Mouse (Mus musculus) forebrain, embryonic 15.5 days (tissue): ENCODE measurements around the gene Ric1. TPM values are rescaled to one million over a fixed set of nuclear protein-coding genes. Genes with fewer than 3 reads are reported as not detected.

Experiments used
- ATAC-seq: fragments of 200-750 bp; cut with Nextera tagmentation; replicated peaks from 2 replicates; pipeline ENCODE4 v1.8.0; 2017; ENCODE audit warnings: mild to moderate bottlenecking, moderate TSS enrichment, moderate library complexity
- H3K27ac ChIP-seq: fragments of 300-500 bp; sonication (generic); replicated peaks from 2 replicates; pipeline ENCODE4 v1.5.1; 2015; ENCODE audit warnings: mild to moderate bottlenecking, inconsistent platforms
- H3K27me3 ChIP-seq: fragments of 300-500 bp; sonication (generic); 2 replicates; pipeline ENCODE4 v1.6.1; 2015; ENCODE audit warnings: inconsistent platforms
- H3K36me3 ChIP-seq: fragments of 300-500 bp; sonication (generic); 2 replicates; pipeline ENCODE4 v1.6.1; 2015; ENCODE audit warnings: mild to moderate bottlenecking, inconsistent platforms
- H3K4me1 ChIP-seq: fragments of 300-500 bp; sonication (generic); 2 replicates; pipeline ENCODE4 v1.6.1; 2015; ENCODE audit warnings: inconsistent platforms
- H3K4me2 ChIP-seq: fragments of 300-500 bp; sonication (generic); replicated peaks from 2 replicates; pipeline ENCODE4 v1.6.1; 2015; ENCODE audit warnings: mild to moderate bottlenecking, inconsistent platforms
- H3K4me3 ChIP-seq: fragments of 300-500 bp; sonication (generic); 2 replicates; pipeline ENCODE4 v1.5.1; 2015; ENCODE audit warnings: mild to moderate bottlenecking, inconsistent platforms
- H3K9ac ChIP-seq: fragments of 300-500 bp; sonication (generic); replicated peaks from 2 replicates; pipeline ENCODE4 v1.6.1; 2015; ENCODE audit warnings: mild to moderate bottlenecking, inconsistent platforms
- H3K9me3 ChIP-seq: fragments of 300-500 bp; sonication (generic); 2 replicates; pipeline ENCODE4 v1.6.1; 2016; ENCODE audit warnings: inconsistent platforms
- WGBS: fragments of 180-500 bp; shearing (Covaris S2); methylation state at CpG from one replicate; pipeline ENCODE4 v1.1.7; 2015; ENCODE audit warnings: mixed read lengths; 5-methylcytosine and 5-hydroxymethylcytosine counted together
- polyA plus RNA-seq: library from polyadenylated mRNA; unstranded; fragments of >200 nt; fragmentation: Nextera tagmentation; extraction: Ambion mirVana; gene quantifications from 2 replicates; pipeline ENCODE4 v1.2.1, GENCODE M21; 2015

The Ric1 gene
- polyA plus RNA-seq, 1 experiment from 2014 or later: 13.2 TPM

DNA sequence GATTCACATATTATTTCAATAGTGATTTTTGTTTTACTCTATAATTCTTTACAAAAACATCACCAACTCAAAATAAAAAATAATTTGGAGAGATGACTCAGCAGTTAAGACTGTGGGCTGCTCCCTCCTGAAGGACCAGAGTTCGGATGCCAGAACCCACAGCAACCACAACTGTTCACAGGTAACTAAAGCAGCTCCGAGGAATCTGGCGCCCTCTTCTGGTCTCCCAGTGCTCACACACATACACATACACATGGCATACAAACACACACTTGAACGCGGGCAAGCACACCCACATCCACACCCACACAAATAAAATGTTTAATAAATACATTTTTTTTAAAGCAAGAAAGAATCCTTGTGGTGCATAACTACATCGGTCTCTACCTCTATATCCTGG is 122.7 kb downstream of the Ric1 start:
- ATAC-seq: no peak
- Histone ChIP-seq H3K27me3 (no peaks in the 10 kb centered on the region), H3K36me3 (no peaks in the 10 kb centered on the region; the same call in 1 of the 2 replicates), H3K4me1 (peaks cover 5% of the 10 kb centered on the region), H3K4me3 (no peak overlapping the region), H3K9ac (no peak overlapping the region), H3K9me3 (no peaks in the 10 kb centered on the region), H3K27ac (no peak overlapping the region), H3K4me2 (no peak overlapping the region)
- 97% methylated on average over 6 of the region's 6 CpGs for WGBS

- WGBS: under 1% methylated on average over 70 of the region's 90 CpGs
- no peaks in the 10 kb centered on the region for H3K27me3 ChIP-seq
- H3K4me2 ChIP-seq: peak within 1 kb of the TSS; percentile 62
- H3K36me3 ChIP-seq: no peaks in the 10 kb centered on the region; the same call in 1 of the 2 replicates
- H3K27ac ChIP-seq: peak within 1 kb of the TSS; percentile 93
- ATAC-seq: peak; percentile 96
- H3K4me3 ChIP-seq: peak within 1 kb of the TSS; percentile 98
- peak within 1 kb of the TSS; percentile 86 for H3K9ac ChIP-seq
- no peaks in the 10 kb centered on the region for H3K9me3 ChIP-seq
- peaks cover 5% of the 10 kb centered on the region for H3K4me1 ChIP-seq
Measured at GRCm38 (mm10) chr19:29647651-29648549, 125.8 kb downstream of the Ric1 start, which contains the start of gene Ermp1. Gene Ermp1, minus strand, starts transcription at chr19:29648415.

- Histone ChIP-seq H3K4me1 (peaks cover 5% of the 10 kb centered on the region), H3K27ac (peak overlapping the region; percentile 93), H3K36me3 (no peaks in the 10 kb centered on the region; the same call in 1 of the 2 replicates), H3K4me3 (peak overlapping the region; percentile 98), H3K4me2 (peak overlapping the region; percentile 62), H3K9ac (peak overlapping the region; percentile 86; the same call in 1 of the 2 replicates), H3K27me3 (no peaks in the 10 kb centered on the region), H3K9me3 (no peaks in the 10 kb centered on the region)
- 28% methylated on average over 4 of the region's 4 CpGs for WGBS
- ATAC-seq: no peak
Measured at GRCm38 (mm10) chr19:29648550-29648914, 126.5 kb downstream of the Ric1 start.

- H3K27ac ChIP-seq: no peak overlapping the region
- WGBS: 90% methylated on average over 1 of the region's 1 CpGs
- ATAC-seq: no peak
- no peak overlapping the region for H3K9ac ChIP-seq
- H3K27me3 ChIP-seq: no peaks in the 10 kb centered on the region
- peaks cover 5% of the 10 kb centered on the region for H3K4me1 ChIP-seq
- H3K4me2 ChIP-seq: no peak overlapping the region
- no peaks in the 10 kb centered on the region for H3K9me3 ChIP-seq
- H3K36me3 ChIP-seq: no peaks in the 10 kb centered on the region; the same call in 1 of the 2 replicates
- no peak overlapping the region for H3K4me3 ChIP-seq
Measured at GRCm38 (mm10) chr19:29649683-29650082, 127.6 kb downstream of the Ric1 start.

DNA sequence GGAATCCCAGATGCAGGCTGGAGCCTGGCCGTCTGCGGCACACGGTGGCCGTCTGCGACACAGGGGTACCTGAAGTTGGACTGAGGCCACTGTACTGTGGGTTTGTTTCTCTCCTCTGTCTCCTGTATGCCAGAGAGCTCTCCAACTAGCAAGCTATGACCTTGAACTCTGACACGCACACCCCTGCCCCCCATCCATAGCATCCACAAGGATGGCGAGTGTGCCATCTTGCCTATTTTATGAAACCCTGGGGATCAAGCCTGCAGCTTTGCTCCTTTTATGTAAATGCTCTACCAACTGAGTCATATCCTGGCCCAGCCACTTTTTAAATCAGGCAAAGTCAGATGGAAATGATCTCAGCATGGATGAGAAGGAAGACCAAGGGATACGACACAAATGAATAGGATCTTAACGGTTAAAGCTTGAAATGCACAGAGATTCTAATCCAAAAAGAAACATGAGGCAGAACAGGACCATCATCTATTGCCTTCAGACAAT is 131.7 kb downstream of the Ric1 start:
- 83% methylated on average over 9 of the region's 9 CpGs for WGBS
- H3K4me1 ChIP-seq: no peaks in the 10 kb centered on the region
- H3K9ac ChIP-seq: no peak overlapping the region
- no peaks in the 10 kb centered on the region for H3K9me3 ChIP-seq
- H3K4me3 ChIP-seq: no peak overlapping the region
- no peaks in the 10 kb centered on the region for H3K27me3 ChIP-seq
- no peak for ATAC-seq
- no peaks in the 10 kb centered on the region for H3K36me3 ChIP-seq
- no peak overlapping the region for H3K27ac ChIP-seq
- H3K4me2 ChIP-seq: no peak overlapping the region

GRCm38 (mm10) chr19:29655148-29655547 is 133.1 kb downstream of the Ric1 start:
- Histone ChIP-seq H3K9ac (no peak overlapping the region), H3K4me2 (no peak overlapping the region), H3K4me1 (no peaks in the 10 kb centered on the region), H3K27ac (no peak overlapping the region), H3K9me3 (no peaks in the 10 kb centered on the region), H3K4me3 (no peak overlapping the region), H3K27me3 (no peaks in the 10 kb centered on the region), H3K36me3 (no peaks in the 10 kb centered on the region)
- ATAC-seq: no peak
- 44% methylated on average over 6 of the region's 6 CpGs for WGBS

DNA sequence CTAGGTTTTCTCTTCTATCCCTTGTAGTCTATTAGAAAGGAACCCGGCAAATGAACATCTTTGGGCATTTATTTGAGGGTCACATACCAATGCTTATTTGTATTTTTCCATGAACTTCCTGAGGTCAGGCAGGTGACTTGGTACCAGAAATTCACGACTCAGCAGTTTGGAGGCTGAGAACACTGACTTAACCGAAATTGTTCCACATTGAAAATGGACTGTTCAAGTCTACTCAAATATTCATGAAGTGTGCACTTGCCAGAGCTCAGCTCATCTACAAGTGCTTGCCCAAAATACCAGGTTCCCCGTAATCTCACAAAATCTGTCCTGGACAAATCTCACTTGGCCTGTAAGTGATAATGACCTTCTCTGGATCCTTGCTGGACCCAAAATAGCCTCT is 133.9 kb downstream of the Ric1 start:
- no peak overlapping the region for H3K4me3 ChIP-seq
- no peak overlapping the region for H3K27ac ChIP-seq
- H3K36me3 ChIP-seq: no peaks in the 10 kb centered on the region
- no peak overlapping the region for H3K4me2 ChIP-seq
- H3K9me3 ChIP-seq: no peaks in the 10 kb centered on the region
- no peak overlapping the region for H3K9ac ChIP-seq
- H3K4me1 ChIP-seq: no peaks in the 10 kb centered on the region
- WGBS: 61% methylated on average over 4 of the region's 4 CpGs
- ATAC-seq: no peak
- H3K27me3 ChIP-seq: no peaks in the 10 kb centered on the region

Other genes with a start within 250 kb of the Ric1 start
- 1.3 and 1.4 TPM in 2 replicates for gene Insl6, start 196.9 kb upstream of the Ric1 start, polyA plus RNA-seq
- gene Rln1, start 187.6 kb upstream of the Ric1 start, polyA plus RNA-seq: 1.8 and 3.4 TPM in 2 replicates
- 105 and 107 TPM in 2 replicates for gene Plgrkt, start 154.9 kb upstream of the Ric1 start, polyA plus RNA-seq
- 0.66 and 0.78 TPM in 2 replicates for gene Cd274, start 154.8 kb upstream of the Ric1 start, polyA plus RNA-seq
- gene Pdcd1lg2, start 111.4 kb upstream of the Ric1 start, polyA plus RNA-seq: not detected in 2 replicates
- gene Ermp1, start 126.1 kb downstream of the Ric1 start, polyA plus RNA-seq: 7.1 and 8.0 TPM in 2 replicates
- gene Mlana, start 175.5 kb downstream of the Ric1 start, polyA plus RNA-seq: not detected in 2 replicates